Mouse (Mus musculus) stomach, postnatal 0 days (tissue): ENCODE results near the gene Oas2.

ENCODE experiments used
- CTCF ChIP-seq: IDR thresholded peaks from 2 replicates; pipeline ENCODE4 v1.5.1; 2016; ENCODE audit warnings: antibody characterized with exemption, low read depth, mild to moderate bottlenecking, moderate library complexity
- EP300 ChIP-seq: optimal IDR thresholded peaks from 2 replicates; pipeline ENCODE3; 2016; ENCODE audit warnings: antibody characterized with exemption

DNA sequence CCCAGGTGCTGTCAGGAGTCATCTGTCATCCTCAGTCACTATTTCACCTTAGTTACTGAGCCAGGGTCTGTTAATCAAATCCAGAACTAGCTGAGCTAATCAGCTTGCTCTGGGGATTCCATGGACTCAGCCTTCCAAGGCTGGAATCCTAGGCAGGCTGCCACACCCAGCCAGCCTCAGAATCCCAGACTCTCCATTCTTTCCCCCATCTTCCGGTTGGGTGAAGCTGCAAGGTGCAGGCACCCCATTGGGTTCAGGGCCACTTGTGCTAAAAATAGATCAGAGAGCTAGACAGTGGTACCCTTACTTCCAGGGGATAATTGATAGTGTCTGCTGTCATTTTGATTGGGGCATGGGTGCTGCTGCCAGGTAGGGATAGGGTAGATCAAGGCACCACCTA, 16.9 kb downstream of the Oas2 start:
- TF ChIP-seq CTCF, result no peak
- TF ChIP-seq EP300, result no peak
